Mouse (Mus musculus) small intestine, adult 2 months (tissue): ENCODE data around the gene Pygl.

Experiments
- CTCF ChIP-seq: fragments of 200-500 bp; IDR thresholded peaks from 2 replicates; pipeline ENCODE4 v1.5.1; 2012; ENCODE audit warnings: low read depth, mild to moderate bottlenecking, control low read depth, inconsistent platforms, low read length, moderate library complexity, mixed read lengths; ENCODE audit not compliant: insufficient replicate concordance, insufficient read length; ENCODE audit errors: extremely low read depth
- POLR2A ChIP-seq: fragments of 200-500 bp; IDR thresholded peaks from 2 replicates; pipeline ENCODE4 v1.6.1; 2012; ENCODE audit warnings: low read depth, mild to moderate bottlenecking, control low read depth, inconsistent platforms, low read length, moderate library complexity

- TF ChIP-seq CTCF (no peak), POLR2A (no peak)
These were observed 18.4 kb upstream of the Pygl start for GRCm38 (mm10) chr12:70249616-70250157.
